Mouse (Mus musculus) liver, adult 2 months (tissue): ENCODE data around the gene Cldn11.

Experiments
- CTCF ChIP-seq: fragments of 200-500 bp; IDR thresholded peaks from 2 replicates; pipeline ENCODE4 v1.5.1; 2011; ENCODE audit warnings: low read depth, low read length, control low read depth
- POLR2A ChIP-seq: fragments of 200-500 bp; IDR thresholded peaks from 2 replicates; pipeline ENCODE4 v1.6.1; 2011; ENCODE audit warnings: low read length, control low read depth; ENCODE audit not compliant: insufficient read depth; ENCODE audit errors: extremely low read depth

DNA sequence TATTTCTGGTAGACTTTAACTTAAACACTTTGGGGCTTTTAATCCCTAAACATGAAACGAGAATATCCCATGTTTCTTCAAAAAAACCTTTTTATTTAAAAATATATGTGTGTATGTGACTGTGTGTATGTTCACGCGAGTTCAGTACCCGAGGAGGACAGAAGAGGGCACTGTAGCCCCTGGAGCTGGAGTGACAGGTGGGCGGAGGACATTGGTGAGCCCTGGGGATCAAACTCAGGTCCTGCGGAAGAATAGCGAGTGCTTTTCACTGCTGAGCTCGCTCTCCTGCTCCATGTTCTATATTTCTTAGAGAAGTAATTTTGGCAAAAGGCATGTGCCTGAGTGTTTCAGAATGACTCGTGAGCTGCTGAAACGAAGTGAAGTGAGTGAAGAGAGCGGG, 54.2 kb downstream of the Cldn11 start:
- TF ChIP-seq CTCF (no peak), POLR2A (no peak)
